Mouse (Mus musculus) adipocyte (in vitro differentiated cells): ENCODE results near the gene Atp1a4.

Source experiments
- DNase-seq: peaks from one replicate; pipeline ENCODE4 v3.0.0-alpha.2; 2016; ENCODE audit warnings: low spot score

Gene Atp1a4

DNA sequence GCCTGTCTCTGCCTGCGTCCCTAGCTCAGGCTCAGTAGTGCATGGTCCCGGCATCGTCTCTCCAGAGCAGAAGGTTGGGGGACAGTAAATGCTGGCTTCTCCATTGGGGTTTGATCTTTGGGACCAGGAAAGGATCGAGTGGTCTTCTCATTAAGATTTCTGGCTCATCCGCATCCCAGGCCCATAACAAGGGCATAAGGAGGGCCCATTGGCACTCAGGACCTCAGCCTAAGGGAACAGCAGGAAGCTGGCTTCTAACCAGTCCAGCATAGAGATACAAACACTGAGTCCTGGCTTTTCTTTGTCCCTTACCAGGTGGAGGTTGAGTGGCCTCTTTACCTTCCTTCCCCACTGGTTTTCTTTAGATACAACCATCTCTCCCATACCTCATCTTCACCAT is 60.4 kb downstream of the Atp1a4 start:
- no peak for DNase-seq

DNA sequence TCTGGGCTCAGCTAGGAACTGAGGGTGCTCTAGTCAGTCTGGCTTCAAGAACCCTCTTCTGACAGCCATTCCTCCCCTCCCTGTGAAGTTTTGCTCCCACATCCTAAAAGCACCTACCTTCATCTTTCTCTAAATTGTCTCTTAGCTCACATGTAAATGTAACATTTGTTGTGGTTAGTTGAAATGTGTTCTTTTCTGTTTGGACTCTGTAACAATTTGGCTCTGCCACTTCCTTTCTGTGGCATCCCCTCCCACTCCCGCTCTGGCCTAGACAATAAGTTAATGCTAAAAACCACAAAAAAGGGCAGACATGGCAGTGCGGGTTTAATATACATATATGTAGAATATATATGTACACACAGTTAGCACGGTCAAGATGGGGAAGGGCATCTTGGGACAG is 61.1 kb downstream of the Atp1a4 start:
- DNase-seq = no peak

DNA sequence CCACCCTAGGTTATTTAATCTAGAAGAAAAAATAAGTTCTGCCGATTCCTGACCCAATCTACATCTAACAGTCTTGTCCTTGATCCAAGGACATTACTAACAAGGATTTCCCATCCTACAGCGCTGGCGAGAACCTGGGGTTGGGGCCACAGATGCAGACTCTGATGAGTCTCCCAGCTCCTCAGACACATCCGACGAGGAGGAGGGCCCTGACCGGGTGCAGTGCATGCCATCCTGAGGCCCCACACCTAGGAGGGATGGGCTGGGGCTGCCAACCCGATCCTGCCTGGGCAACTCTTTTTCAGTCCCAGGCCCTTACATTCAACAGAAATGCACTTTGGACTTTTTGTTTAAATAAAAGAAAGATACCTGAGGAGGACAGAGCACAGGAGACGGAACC is 63.8 kb downstream of the Atp1a4 start:
- no peak for DNase-seq

DNA sequence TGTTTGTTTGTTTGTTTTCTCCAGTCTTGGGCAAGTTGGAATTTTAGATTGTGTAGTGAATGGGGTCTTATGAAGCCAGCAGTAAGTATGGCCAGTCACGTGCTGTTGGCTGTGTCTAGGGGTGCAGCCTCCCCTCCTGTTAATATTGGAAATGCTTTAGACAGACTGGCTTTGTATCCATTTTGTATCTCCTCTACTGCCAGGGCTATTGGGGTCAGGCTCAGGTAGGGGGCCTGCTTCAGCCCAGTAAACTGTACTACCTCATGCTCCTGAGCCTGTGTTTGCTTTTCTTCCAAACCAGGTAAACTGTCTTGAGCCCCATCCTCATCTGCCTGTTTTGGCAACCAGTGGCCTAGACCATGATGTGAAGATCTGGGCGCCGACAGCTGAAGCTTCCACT is 66.0 kb downstream of the Atp1a4 start:
- DNase-seq = no peak

DNA sequence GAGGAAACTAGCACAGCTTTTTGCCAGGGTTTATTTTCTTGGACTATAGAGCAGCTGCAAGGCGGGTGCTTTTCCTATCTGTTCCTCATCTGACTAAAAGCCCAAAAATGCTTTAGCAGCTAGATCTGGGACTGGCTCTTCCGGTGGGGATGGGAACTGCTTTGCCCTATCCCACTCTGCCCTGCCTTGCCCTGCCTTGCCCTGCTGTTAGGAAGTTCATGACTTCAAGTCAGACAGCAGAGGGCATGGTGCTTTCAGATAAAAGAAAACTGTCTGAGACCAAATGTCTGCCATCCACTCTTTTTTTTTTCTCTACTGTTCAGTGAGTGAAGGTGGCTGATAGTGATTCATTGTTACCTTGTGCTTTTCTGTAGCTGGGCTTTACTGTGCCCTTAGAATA is 66.6 kb downstream of the Atp1a4 start:
- DNase-seq = no peak

DNA sequence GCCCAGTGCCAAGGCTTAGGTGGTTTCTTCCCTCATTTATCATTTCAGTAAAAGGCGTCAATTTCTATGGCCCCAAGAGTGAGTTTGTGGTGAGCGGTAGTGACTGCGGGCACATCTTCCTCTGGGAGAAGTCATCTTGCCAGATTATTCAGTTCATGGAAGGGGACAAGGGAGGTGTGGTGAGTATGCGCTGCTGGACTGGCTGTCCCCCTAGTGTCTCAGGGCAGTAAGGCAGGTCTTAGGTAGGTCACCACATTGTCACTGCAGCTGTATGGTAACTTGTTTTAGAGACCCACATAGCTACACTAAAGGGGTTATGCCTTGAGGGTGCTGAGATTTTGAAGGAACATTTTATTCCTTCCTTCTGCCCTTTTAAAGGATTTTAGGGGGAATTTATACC is 69.3 kb downstream of the Atp1a4 start:
- DNase-seq = peak; percentile 12

DNA sequence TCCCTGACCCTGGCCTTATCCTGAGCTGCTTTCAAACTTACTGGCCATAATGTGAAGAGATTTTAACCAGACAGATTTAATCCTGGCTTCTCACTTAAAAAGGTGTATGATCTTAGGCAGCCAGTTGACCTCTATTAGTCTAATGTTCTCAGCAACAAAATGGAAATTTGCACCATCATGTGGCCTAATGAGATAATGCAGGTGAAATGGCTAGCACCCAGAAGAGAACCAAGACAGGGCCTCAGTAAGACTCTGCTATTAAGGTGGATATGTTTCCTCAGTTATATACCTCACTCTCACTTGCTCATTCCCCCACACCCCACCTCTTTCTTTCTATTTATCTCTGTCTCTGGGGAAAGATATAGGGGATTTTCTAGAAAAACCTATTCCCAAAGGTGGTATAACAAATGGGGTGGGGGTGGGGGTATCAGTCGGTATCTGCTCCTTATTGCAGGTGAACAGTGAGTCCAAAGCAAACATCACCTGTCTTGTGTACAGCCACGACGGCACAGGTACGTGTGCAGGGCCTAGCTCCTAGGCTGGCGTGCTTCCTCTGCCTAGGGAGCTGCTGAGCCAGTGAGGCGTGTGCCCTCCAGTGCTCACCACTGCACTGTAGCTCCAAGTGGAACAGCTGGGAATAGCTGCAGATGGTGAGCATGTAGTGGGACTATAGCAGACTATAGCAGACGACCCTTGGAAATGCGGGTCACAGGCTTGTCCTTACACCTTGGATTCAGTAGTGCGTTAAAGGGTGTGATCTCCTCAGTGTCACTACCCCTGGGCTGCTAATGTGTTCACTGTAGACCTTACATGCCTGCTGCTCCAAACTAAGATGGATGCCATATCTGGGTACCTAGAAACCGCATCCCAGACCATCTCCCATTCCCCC is 71.6 kb downstream of the Atp1a4 start:
- DNase-seq = peak; percentile 41

DNA sequence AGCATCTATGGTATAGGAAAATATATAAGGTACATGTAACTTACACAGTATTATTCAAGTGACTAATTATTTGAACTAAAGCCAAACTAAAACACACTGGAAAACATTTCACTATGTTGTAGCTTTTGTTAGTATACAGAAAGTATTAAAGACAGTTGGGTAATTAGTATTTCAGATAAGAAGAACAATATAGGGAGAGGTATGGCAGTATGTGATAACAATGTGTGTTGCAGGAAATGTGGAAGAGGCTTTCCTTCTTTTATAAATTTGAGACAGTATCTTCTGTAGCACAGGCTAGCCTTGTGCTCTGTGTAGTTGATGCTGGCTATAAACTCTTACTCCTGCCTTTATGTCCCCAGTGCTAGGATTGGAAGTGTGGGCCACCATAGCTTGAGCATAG is 74.3 kb downstream of the Atp1a4 start:
- DNase-seq = no peak

DNA sequence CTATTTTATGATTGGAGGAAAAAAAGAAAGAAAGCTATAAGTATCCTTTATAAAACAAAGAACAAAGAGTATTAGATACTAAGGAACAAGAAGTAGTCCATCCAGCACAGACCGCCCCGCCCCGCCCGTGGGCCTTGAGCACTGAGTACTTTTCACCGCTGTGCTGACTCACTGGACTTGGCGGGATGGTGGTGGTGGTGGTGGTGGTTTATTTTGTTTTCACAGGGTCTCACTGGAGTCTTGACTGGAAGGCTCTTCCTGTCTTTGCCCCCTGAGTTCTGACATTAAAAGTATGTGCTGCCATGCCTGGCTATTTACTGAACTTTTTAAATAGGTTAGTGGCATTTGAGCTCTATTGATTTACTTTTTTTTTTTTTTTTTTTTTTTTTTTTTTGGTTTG is 75.2 kb downstream of the Atp1a4 start:
- no peak for DNase-seq

DNA sequence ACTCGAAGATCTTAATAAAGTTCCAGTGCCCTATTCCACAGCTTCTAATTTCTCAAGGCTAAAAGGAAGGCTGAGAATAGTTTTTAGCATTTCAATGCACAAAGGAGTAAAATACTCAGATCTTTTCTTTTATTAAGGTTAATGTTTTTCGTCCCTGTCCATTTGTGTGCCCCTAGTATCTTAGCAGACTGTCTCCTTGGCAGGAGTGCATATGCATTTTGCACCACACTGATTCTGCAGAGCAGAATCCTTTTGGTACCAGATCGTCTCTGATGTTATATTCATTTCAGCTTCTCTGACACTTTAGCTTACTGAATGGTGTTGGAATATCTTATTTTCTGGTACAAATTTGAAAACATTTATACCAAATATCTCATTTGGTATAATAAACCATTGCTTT is 76.4 kb downstream of the Atp1a4 start:
- no peak for DNase-seq

DNA sequence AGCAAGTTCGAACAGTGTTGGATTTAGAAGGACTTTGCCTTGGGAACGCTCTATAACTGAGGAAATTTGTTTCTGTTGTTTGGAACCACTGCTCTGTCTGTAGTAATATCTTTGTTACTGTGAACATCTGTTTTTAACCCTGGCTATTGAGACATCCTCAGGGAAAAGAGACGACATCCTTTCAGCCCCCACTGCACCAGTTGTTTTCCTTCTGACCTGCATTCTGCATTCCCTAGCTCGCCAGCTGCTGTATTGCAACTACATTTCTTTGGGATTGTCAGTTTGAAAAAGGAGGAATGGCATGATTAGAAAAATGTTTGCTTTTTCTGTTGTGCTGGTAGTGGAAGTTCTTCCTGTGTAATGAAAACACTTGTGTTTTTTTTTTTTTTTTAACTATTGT is 77.3 kb downstream of the Atp1a4 start:
- peak; percentile 76 for DNase-seq

DNA sequence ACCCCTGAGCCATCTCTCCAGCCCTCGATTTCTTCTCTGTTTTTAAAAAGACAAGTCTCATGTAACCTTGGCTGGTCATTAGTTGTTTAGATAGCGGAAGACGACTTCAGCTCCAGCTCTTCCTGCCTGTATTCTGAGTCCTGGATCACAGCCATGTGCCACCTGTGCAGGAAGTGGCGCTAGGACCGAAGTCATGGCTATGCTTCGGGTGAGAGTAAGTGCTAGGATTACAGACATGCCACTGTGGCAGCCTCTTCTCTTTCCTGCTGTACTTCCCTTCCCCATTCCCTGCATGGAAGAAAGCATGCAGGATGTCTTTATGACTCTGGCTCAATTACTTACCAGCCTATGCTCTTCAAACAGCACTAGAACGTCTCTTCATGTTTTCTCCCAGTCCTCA is 79.1 kb downstream of the Atp1a4 start:
- DNase-seq = no peak

DNA sequence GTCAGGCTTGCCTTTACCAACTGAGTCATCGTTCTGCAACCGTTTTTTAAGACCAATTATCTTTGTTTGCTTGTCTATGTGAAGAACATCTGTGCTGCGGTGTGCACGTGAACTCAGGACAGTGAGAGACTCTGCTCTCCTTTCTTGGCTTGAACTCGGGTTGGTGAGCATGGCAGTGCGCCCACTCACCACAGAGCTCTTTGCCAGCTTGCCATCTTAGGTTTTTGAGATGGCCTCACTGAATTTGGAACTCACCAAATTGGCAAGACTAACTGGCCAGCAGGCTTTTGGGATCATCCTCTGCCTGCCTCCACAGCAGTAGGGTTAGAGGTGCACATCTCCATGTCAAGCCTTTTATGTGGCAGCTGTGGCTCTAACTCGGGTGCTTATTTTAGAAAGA is 80.4 kb downstream of the Atp1a4 start:
- DNase-seq = no peak
